Mouse (Mus musculus) T-helper 17 cell (primary cell): Measurements from ENCODE around the gene Crebbp.
"Not testable (repeated sequence)": the region's sequence is repeated elsewhere in the genome, so short reads cannot be mapped to it uniquely, and the experiment has no call there.

Experiments
- in situ Hi-C, 2 experiments: fragments of 300-600 bp; cut with MboI, MseI; formaldehyde crosslinking; loops; 1 replicate in 1 of 2; 2 replicates in 1 of 2; pipeline ENCODE4 v1.15.1; 2025; ENCODE audit warnings: high pct_unique_total_duplicates in 2 of 2

The Crebbp gene

DNA sequence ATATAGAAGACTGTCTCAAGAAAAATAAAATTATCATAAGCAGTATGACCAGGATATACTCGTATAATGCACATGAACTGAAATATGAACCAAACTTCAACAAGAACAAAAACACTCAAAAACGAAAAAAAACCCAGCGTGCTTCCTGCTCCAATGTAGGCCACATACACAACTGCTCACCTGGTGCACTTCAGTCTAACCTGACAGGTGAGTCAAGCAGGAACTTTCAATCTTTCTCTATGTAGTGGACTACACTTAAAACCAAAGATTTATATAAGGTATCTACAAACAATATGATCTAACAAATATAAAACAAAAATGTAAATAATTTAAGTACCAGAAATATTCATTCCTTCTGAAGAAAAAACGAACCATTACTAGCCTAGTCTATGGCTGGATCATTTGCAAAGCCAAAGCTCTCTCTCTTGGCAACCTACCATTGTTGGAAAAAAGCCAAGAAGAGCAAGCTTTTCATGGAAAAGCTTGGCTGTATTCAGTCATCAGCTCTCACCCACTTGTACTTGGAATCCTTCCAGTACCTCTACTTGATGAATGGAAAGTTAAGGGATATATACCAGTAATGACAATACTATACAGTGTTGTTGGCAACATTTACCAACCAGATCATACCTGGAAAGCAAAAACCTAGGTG, 53.4 kb downstream of the Crebbp start:
- in situ Hi-C loops, result no loop called here

DNA sequence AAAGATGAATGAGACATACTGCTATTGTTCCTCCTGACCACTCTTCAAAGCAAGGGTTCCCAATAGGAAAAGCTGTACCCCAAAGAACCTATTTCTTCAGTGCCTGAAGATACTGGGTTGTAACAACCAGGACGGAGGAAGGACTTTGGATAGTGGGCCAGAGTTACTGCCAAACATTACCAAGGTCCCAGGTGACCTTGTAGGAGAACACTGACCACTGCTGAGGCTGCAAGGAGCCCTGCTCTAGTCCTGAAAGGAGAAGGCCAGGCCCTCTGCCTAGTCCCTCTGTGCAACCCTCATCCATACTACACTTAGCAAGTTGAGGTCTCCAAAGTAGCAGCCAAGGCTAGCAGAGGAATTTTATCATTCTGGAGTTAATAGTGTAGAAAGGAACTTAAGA, 60.7 kb downstream of the Crebbp start:
- in situ Hi-C loops, result no loop called here

GRCm38 (mm10) chr16:4138541-4138940, 75.3 kb downstream of the Crebbp start:
- in situ Hi-C loops, result no loop called here

- in situ Hi-C loops, result no loop called here
Observed at GRCm38 (mm10) chr16:4133754-4134153, 80.0 kb downstream of the Crebbp start.

DNA sequence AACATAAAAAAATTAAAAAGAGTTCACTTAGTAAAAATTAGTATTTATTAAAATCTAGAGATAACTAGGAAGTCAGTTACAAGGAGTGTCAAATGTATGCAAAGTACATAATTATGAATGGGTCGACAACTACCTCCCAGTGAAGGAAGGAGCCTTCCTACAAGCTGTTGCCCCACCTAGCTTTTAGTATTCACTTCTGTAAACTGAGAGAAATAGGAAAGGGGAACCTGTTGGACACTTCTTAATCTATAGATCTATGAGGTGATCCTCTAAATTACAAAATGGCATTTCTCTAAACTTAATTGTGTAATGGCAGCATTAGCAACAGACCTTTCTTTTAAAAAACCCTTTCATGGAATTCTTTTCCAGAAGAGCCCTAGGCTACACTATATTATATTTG, 84.9 kb downstream of the Crebbp start:
- in situ Hi-C loops, result no loop called here

- in situ Hi-C loops, result no loop called here
Observed at GRCm38 (mm10) chr16:4117072-4117471, 96.7 kb downstream of the Crebbp start.

DNA sequence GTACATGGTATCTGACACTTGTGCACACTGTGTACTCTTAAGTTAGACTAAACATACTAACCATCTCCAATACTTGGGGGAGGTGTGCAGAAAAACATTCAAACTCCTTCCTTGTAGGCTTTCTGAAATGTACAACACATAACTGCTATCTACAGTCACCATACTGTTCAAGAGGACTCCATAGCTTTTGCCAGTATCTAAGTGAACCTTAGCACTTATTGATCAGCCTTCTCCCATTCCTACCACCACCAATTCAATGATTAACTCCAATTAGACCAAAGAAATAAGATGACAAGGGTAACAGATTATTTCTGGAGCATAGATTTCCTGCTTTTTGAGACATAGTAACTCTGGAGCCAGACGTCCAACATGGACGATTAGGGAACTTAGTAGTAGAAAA, 113.4 kb downstream of the Crebbp start:
- in situ Hi-C loops, result no loop called here

- in situ Hi-C loops, result no loop called here
Observed at GRCm38 (mm10) chr16:4097521-4097920, 116.3 kb downstream of the Crebbp start.

DNA sequence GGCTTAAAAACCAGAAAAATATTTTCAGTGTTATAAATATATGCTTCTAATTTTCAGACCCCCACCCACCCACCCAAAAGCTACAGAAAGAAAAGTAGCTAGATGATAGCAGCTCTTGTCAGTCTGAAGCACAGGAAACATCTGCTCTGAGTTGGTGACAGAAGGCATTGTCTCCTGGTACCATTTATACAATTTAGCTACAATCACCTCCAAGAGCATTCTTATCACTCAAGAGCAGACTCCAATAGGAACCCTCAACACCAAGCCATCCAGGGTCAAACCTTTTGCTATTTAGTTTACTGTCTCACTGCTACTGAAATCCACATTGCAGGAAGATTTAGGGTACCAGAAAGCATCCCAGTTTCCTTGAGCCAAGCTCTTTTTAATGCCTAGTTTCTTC, 116.9 kb downstream of the Crebbp start:
- in situ Hi-C loops, result no loop called here

DNA sequence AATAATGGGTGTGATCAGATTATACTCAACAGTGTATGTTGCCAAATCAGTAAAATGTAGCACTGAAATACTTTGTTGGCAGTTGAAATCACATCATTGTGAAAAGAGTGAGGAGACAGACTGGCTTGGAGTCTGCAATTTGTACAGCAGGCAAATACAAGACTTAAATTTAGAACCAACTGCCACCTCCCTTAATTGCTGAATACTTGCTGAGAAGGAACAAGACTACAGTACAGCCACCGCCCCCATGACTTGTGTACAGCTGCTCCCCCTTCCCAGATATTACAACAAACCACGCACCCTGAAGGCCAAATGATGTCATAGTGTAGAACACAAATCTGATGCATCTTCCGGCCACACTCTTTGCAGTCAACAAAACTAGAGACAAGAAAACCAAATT, 117.7 kb downstream of the Crebbp start:
- in situ Hi-C loops, result no loop called here

GRCm38 (mm10) chr16:4087214-4087913, 126.4 kb downstream of the Crebbp start:
- in situ Hi-C loops, result no loop called here

- in situ Hi-C loops, result no loop called here
Observed at GRCm38 (mm10) chr16:4085851-4086387, 127.9 kb downstream of the Crebbp start.

DNA sequence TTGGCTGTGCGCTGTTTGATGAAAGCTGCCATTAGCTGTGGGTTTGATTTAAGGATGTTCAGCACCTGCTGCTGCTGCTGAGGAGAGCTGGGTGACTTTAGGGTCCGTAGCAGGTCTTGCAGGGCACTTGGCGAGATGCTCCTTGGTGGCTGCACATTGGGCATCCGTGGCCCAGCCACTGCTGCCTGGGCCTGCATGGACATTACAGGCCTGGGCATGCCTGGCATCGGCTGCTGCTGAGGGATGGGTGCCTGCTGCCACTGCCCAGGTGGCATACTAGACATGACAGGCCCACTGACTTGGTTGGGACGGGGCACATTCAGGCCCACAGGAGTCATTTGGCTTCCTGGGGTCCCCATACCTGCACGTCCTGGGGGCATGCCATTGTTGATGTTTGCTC, 128.7 kb downstream of the Crebbp start:
- in situ Hi-C loops, result no loop called here

- in situ Hi-C loops, result not testable (repeated sequence)
Observed at GRCm38 (mm10) chr16:4080419-4080818, 133.4 kb downstream of the Crebbp start.

GRCm38 (mm10) chr16:4079656-4080055, 134.1 kb downstream of the Crebbp start:
- in situ Hi-C loops, result no loop called here

DNA sequence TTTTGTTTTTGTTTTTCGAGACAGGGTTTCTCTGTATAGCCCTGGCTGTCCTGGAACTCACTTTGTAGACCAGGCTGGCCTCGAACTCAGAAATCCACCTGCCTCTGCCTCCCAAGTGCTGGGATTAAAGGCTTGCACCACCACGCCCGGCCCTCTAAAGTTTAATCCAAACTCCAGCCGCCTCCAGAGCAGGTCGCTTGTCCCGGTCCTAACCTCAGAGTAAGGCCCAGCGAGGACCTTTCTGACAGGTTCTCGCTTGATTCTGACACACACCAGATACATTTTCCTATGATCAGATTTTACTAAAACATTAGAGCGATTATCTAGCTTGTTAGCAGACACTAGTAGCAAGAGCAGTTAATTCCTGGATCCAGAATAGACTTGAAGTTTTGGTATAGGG, 135.5 kb downstream of the Crebbp start:
- in situ Hi-C loops, result not testable (repeated sequence)

GRCm38 (mm10) chr16:4077384-4078061, 136.3 kb downstream of the Crebbp start, which contains the start of gene Trap1:
TSS of gene Trap1 (minus strand) at chr16:4077827.
- in situ Hi-C loops, result no loop called here

- in situ Hi-C loops, result no loop called here
Observed at GRCm38 (mm10) chr16:4074836-4075235, 139.0 kb downstream of the Crebbp start.

DNA sequence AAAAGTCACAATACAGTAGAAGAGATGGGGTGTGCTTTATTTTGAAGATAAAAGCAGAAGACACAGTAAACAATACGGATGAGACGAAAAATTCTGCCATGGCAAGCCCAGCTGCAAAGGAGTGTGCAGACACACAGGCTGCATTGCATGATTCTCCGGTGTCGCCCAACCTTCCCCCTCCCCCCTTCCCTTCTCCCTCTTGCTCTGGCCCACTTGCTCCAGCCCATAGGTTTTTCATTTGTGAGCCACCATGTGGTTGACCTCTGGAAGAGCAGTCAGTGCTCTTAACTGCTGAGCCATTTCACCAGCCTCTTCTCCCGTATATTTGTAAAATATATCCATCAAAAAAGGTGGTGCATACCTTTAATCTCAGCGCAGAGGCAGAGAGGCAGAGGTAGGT, 139.5 kb downstream of the Crebbp start:
- in situ Hi-C loops, result no loop called here

- in situ Hi-C loops, result loop anchor here (5.0 kb wide), 2 partner anchors 214 to 219 kb away; no protein-coding TSS in a partner anchor
Observed at GRCm38 (mm10) chr16:4068588-4068987, 145.2 kb downstream of the Crebbp start.

GRCm38 (mm10) chr16:4064945-4065344, 148.9 kb downstream of the Crebbp start:
- in situ Hi-C loops, result loop anchor here (5.0 kb wide), 2 partner anchors 217 to 222 kb away; no protein-coding TSS in a partner anchor

DNA sequence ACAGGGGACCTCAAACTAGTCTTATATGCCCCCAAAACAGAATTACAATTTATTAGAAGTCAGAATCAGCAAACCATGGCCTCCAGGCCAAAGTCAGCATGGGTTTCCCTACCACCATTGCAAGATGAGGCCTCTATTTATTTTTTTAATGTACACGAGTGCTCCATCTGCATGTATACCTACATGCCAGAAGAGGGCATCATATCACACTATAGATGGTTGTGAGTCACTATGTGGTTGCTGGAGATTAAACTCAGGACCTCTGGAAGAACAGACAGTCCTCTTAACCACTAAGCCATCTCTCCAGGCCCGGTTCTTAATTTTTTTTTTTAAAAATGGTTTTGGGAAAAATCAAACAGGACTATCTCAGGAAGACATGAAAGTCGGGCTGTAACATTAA, 160.0 kb downstream of the Crebbp start:
- in situ Hi-C loops, result no loop called here
